Mouse (Mus musculus) gastrocnemius, adult 2 months (tissue): Measurements from ENCODE around the gene Snx9. TPM values are rescaled to one million over a fixed set of nuclear protein-coding genes. Genes with fewer than 3 reads are reported as not detected.

Experiments
- DNase-seq: peaks from one replicate; pipeline ENCODE4 v3.0.0; 2022
- H3K27ac ChIP-seq: fragments of 200-600 bp; 2 replicates; pipeline ENCODE4 v1.8.1; 2022; ENCODE audit warnings: mild to moderate bottlenecking
- H3K4me3 ChIP-seq: fragments of 200-600 bp; 2 replicates; pipeline ENCODE4 v1.8.1; 2022; ENCODE audit warnings: mild to moderate bottlenecking, moderate library complexity
- CTCF ChIP-seq: fragments of 200-600 bp; IDR thresholded peaks from 2 replicates; pipeline ENCODE4 v1.8.1; 2022; ENCODE audit warnings: antibody characterized with exemption, mild to moderate bottlenecking, moderate library complexity
- intact Hi-C: fragments of 180-260 bp; cut with DNase I; formaldehyde crosslinking; loops from one replicate; pipeline ENCODE4 v1.15.1; 2025
- total RNA-seq, 2 experiments: library from RNA; stranded (reverse); gene quantifications; 2 replicates each; pipeline ENCODE4 v1.2.3; 2021

Snx9 gene
- total RNA-seq, 2 experiments from 2014 or later: 22.9 to 29.6 TPM

- H3K27ac ChIP-seq: no peak overlapping the region
- no peak for TF ChIP-seq CTCF
- H3K4me3 ChIP-seq: no peak overlapping the region
- DNase-seq: no peak
- intact Hi-C loops: no loop called here
Observed at GRCm38 (mm10) chr17:5957097-5957496, 116.0 kb downstream of the Snx9 start.

GRCm38 (mm10) chr17:5958229-5958628 is 117.1 kb downstream of the Snx9 start:
- no peak for TF ChIP-seq CTCF
- H3K4me3 ChIP-seq: no peak overlapping the region
- no peak overlapping the region for H3K27ac ChIP-seq
- intact Hi-C loops: no loop called here
- no peak for DNase-seq

- no peak for TF ChIP-seq CTCF
- DNase-seq: no peak
- H3K27ac ChIP-seq: no peak overlapping the region
- intact Hi-C loops: no loop called here
- no peak overlapping the region for H3K4me3 ChIP-seq
Observed at GRCm38 (mm10) chr17:5958636-5959035, 117.5 kb downstream of the Snx9 start.

DNA sequence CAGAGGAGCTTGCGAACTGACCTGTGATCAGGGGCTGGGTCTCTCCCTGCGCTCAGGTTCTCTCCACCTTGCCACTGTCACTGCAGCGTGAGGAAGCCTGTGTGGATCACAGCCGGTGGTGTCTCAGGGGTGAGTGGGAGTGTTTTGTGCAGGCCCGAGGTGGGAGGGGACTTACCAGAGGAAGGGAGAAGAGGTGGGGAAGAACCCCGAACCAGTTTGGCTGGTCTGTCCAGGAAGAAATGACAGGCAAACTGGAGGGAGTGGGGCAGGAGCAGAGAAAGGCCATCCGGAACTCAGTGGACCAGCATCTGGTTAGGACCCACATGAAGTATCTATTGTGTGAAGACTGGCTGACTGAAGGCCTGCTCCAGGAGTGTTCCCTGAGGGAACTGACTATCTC is 118.0 kb downstream of the Snx9 start:
- Histone ChIP-seq H3K4me3 (no peak overlapping the region), H3K27ac (peak overlapping the region; percentile 66)
- intact Hi-C loops: no loop called here
- no peak for DNase-seq
- TF ChIP-seq CTCF: no peak

DNA sequence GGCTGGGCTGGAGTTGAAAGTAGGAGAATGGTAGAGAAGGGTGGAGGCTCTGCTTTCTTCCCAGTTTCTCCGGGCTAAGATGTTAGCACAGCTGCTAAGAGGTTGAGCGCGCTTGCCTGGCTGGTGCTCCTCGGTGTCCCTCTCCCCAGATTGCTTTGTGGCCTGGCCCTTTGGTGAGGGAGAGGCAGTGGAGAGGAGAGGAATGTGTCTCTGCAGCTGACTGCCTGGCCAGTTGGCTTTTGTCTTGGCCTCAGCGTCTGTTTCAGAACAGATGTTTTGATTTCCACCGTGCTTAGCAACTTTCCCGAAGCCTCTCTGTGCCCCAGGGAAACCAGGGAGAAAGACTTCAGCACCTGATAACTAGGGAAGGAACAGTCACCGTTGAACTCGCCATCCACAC is 118.7 kb downstream of the Snx9 start:
- intact Hi-C loops: no loop called here
- DNase-seq: peak; percentile 60
- Histone ChIP-seq H3K27ac (peak overlapping the region; percentile 66), H3K4me3 (no peak overlapping the region)
- no peak for TF ChIP-seq CTCF

GRCm38 (mm10) chr17:5963766-5964165 is 122.6 kb downstream of the Snx9 start:
- DNase-seq: no peak
- Histone ChIP-seq H3K4me3 (no peak overlapping the region), H3K27ac (no peak overlapping the region)
- intact Hi-C loops: no loop called here
- TF ChIP-seq CTCF: no peak

DNA sequence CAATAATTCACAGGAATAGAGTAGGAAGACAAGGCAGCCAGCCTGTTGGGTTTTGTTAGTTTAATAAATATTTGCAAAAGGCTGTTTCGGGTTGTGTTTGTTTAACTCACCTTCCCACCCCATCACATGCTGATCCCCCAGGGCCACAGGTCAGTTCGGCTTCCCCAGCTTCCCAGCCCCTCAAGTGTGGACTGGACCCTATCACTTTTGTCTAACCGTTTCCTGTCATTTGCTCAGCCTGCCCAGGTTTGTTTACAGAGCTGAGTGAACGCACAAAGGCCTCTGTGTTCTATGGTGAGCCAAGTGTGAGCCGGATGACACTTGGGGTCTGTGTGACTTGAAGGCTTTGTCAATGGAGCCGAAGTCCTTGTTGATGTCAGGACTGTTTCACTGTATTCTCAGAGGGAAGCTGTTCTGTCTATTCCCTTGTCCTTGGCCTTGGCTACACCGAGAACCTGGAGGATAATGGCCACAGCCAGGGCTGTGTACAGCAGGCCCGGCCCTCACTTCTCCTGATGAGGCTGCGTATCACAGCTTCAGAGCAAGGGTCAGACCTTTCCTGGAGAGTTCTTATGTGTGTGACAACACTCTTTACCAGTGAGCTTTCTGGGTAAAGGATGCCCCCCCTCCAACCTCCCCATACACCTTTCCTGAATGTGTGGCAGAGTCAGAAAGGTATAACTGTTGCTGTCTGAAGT is 124.1 kb downstream of the Snx9 start:
- intact Hi-C loops: no loop called here
- no peak overlapping the region for H3K4me3 ChIP-seq
- TF ChIP-seq CTCF: no peak
- no peak for DNase-seq
- no peak overlapping the region for H3K27ac ChIP-seq

DNA sequence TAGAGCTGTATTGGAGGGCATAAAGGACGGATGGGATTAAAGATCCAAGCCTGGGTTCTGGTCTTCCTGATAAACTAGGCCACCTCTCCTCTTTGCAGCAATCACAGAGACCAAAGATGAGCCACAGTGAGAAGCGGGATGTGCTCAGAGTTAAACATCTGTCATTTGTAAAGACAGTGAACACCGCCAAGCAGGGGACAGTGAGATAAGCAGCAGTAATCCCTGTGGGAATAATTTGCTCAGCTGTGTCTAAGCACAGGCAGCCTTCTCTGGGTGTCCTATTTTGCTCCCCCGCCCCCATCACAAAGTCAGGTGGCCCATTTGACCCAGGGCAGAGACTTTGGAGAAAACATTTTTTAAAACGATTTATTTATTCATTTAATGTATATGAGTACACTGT is 125.6 kb downstream of the Snx9 start:
- H3K27ac ChIP-seq: no peak overlapping the region
- TF ChIP-seq CTCF: no peak
- DNase-seq: no peak
- no peak overlapping the region for H3K4me3 ChIP-seq
- intact Hi-C loops: no loop called here

DNA sequence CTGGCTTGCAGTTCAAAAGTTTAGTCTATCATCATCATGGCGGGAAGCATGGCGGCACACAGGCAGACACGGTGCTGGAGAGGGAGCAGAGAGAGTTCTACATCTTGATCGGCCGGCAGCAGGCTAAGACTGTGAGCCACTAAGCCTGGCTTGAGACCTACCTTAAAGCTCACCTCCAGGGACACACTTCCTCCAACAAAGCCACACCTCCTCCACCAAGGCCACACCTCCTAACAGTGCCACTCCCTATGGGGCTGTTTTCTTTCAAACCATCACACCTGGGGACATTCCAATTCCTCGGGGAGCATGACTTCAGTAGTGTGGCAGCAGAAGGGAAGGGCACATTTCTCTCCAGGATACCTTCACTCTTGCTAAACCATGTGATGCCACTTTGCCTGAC is 127.4 kb downstream of the Snx9 start:
- no peak overlapping the region for H3K4me3 ChIP-seq
- no peak for TF ChIP-seq CTCF
- no peak overlapping the region for H3K27ac ChIP-seq
- no peak for DNase-seq
- intact Hi-C loops: no loop called here

DNA sequence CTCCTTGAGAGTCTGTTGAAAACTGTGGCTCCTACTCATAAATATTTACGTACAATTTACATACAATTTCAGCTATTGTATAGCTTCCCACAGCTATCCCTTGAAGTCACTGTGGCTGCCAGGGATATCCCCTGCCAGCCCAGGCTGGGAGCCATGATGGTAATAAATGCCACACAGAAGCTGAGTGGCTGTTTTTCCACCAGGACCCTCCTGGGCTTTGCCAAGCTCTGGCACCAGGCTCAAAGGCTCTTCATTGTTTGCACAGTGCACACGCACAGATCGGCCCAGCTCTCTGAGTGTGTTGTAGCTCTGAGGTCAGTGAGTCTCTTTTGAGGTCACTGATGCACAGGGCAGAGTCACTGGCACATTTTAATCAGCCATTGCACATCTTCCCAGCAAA is 128.1 kb downstream of the Snx9 start:
- no peak overlapping the region for H3K4me3 ChIP-seq
- no peak for TF ChIP-seq CTCF
- H3K27ac ChIP-seq: no peak overlapping the region
- intact Hi-C loops: no loop called here
- no peak for DNase-seq

- intact Hi-C loops: no loop called here
- Histone ChIP-seq H3K27ac (no peak overlapping the region), H3K4me3 (no peak overlapping the region)
- no peak for DNase-seq
- TF ChIP-seq CTCF: no peak
Observed at GRCm38 (mm10) chr17:5970298-5970821, 129.2 kb downstream of the Snx9 start.

DNA sequence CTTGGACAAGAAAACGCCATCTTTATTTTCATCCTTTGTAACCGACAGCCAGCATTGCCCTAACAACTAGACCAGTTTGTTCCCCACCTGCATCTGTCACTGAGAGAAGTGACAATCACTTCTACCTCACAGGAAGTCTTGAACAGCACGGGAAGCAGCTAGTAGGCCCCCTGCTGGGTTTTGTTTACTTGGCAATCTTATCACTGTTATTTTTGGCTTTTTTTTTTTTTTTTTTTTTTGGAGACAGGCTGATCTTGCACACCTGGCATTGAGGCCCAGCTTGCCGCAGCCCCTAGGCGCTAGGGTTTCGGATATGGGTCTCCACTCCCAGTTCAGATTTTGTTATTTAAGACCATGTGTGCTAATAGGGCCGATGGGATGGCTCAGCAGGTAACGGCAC is 132.4 kb downstream of the Snx9 start:
- Histone ChIP-seq H3K4me3 (no peak overlapping the region), H3K27ac (no peak overlapping the region)
- DNase-seq: peak; percentile 5
- intact Hi-C loops: no loop called here
- TF ChIP-seq CTCF: no peak

DNA sequence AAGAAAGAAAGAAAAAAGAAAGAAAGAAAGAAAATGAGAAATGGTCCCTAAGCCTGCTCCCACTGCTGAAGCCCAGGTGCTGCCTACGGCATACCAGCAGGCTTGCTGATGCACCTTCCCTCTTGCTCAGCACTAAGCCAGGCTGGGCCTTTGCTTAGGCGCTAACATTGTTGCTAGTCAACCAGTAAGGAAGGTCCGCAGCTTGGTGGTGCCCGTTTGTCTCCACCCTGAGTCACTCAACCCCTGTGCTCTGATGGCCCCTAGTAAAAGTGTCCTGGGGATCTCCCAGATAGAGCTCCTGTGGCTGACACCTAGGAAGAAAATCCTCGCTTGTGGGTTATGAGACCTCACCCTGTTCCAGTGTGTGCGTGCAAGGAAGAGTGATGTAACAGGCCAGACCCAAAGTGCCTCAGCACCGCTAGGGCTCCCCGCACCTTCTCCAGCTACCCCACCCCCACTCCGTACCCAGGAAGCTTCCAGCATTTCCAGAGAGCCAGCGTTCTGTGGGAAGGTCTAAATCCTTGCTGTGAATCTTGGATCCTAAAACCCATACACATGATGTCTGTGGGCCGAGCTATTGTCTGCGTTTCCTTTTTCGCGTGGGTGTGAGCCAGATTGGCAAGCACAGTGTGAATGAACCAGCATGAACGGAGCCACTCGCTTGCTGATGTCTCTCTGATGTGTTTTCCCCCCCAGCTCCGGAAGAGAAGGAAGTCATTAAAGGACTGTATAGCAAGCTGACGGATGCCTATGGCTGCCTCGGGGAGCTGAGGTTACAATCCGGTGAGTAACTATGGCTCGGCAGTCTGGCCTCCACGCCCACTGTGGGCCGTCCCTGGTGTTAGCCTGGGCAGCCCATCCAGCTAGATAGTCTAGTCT is 134.2 kb downstream of the Snx9 start:
- intact Hi-C loops: no loop called here
- Histone ChIP-seq H3K4me3 (peak overlapping the region; percentile 69), H3K27ac (peak overlapping the region; percentile 85)
- no peak for TF ChIP-seq CTCF
- peak; percentile 69 for DNase-seq
